Mouse (Mus musculus) heart, adult 2 months (tissue): ENCODE data around the gene Uqcr10.

Experiments used
- CTCF ChIP-seq: fragments of 200-600 bp; IDR thresholded peaks from 2 replicates; pipeline ENCODE4 v1.8.1; 2022; ENCODE audit warnings: antibody characterized with exemption, mild to moderate bottlenecking, moderate library complexity
- EP300 ChIP-seq: fragments of 200-500 bp; IDR thresholded peaks from 2 replicates; pipeline ENCODE4 v1.6.1; 2011; ENCODE audit warnings: low read depth, low read length, control low read depth; ENCODE audit not compliant: insufficient read depth
- POLR2A ChIP-seq: fragments of 200-500 bp; IDR thresholded peaks from 2 replicates; pipeline ENCODE4 v1.6.1; 2011; ENCODE audit warnings: mild to moderate bottlenecking, low read depth, low read length, control low read depth; ENCODE audit not compliant: insufficient read depth

- TF ChIP-seq POLR2A (no peak), CTCF (no peak), EP300 (no peak)
Measured at GRCm38 (mm10) chr11:4736355-4736754, 32.2 kb upstream of the Uqcr10 start.
